Mouse (Mus musculus) MEL (cell line): ENCODE results near the gene Cd36. TPM values are rescaled to one million over a fixed set of nuclear protein-coding genes. Genes with fewer than 3 reads are reported as not detected.

Experiments
- DNase-seq: peaks from one replicate; pipeline ENCODE4 v3.0.0; 2011; ENCODE audit warnings: low read depth, low spot score
- H3K27ac ChIP-seq: 2 replicates; pipeline ENCODE4 v1.5.1; 2012; ENCODE audit warnings: low read depth, mild to moderate bottlenecking, control low read depth, low read length, moderate library complexity; ENCODE audit not compliant: control insufficient read depth
- H3K27me3 ChIP-seq, 2 experiments: fragments of 150-350 bp in 1 of 2; sonication (generic) in 1 of 2; 2 replicates each; pipeline ENCODE4 v1.6.1; 2012; ENCODE audit warnings: low read length in 2 of 2, mild to moderate bottlenecking in 2 of 2, improper control_type of control experiment in 1 of 2, moderate library complexity in 1 of 2; ENCODE audit not compliant: insufficient read depth in 2 of 2, control insufficient read depth in 1 of 2
- H3K36me3 ChIP-seq, 2 experiments: 2 replicates each; pipeline ENCODE4 v1.6.1; 2012 to 2014; ENCODE audit warnings: low read length in 2 of 2, improper control_type of control experiment in 1 of 2, inconsistent platforms in 1 of 2, mild to moderate bottlenecking in 1 of 2; ENCODE audit not compliant: insufficient read depth in 2 of 2, control insufficient read depth in 1 of 2
- H3K4me1 ChIP-seq, 2 experiments: fragments of 150-350 bp in 1 of 2; sonication (generic) in 1 of 2; 2 replicates each; pipeline ENCODE4 v1.6.1; 2012; ENCODE audit warnings: low read length in 2 of 2, improper control_type of control experiment in 1 of 2, mild to moderate bottlenecking in 1 of 2; ENCODE audit not compliant: insufficient read depth in 2 of 2, control insufficient read depth in 1 of 2
- H3K4me3 ChIP-seq, 2 experiments: fragments of 150-350 bp in 1 of 2; sonication (generic) in 1 of 2; 2 replicates each; pipeline ENCODE4 v1.5.1; 2012; ENCODE audit warnings: low read depth in 2 of 2, low read length in 2 of 2, mild to moderate bottlenecking in 2 of 2, moderate library complexity in 2 of 2, control low read depth in 1 of 2, improper control_type of control experiment in 1 of 2; ENCODE audit not compliant: control insufficient read depth in 1 of 2, insufficient read depth in 1 of 2
- H3K79me2 ChIP-seq: 2 replicates; pipeline ENCODE4 v1.6.1; 2012; ENCODE audit warnings: mild to moderate bottlenecking, low read length, moderate library complexity; ENCODE audit not compliant: control insufficient read depth, poor library complexity, insufficient read depth
- H3K9ac ChIP-seq: 2 replicates; pipeline ENCODE4 v1.6.1; 2012; ENCODE audit warnings: low read depth, mild to moderate bottlenecking, control low read depth, low read length, moderate library complexity; ENCODE audit not compliant: control insufficient read depth, poor library complexity, severe bottlenecking
- H3K9me3 ChIP-seq: fragments of 150-350 bp; sonication (generic); replicated peaks from 2 replicates; pipeline ENCODE4 v1.6.1; 2012; ENCODE audit warnings: mild to moderate bottlenecking, low read length, improper control_type of control experiment, moderate library complexity; ENCODE audit not compliant: insufficient read depth
- CHD1 ChIP-seq: IDR thresholded peaks from 2 replicates; pipeline ENCODE4 v1.6.1; 2012; ENCODE audit warnings: low read depth, mild to moderate bottlenecking, inconsistent platforms, low read length, improper control_type of control experiment
- ELF1 ChIP-seq: IDR thresholded peaks from 2 replicates; pipeline ENCODE4 v1.6.1; 2014; ENCODE audit warnings: low read depth, mild to moderate bottlenecking, inconsistent platforms, low read length, improper control_type of control experiment, moderate library complexity
- ETS1 ChIP-seq: IDR thresholded peaks from 2 replicates; pipeline ENCODE4 v1.6.1; 2012; ENCODE audit warnings: low read depth, mild to moderate bottlenecking, inconsistent platforms, low read length, improper control_type of control experiment, moderate library complexity
- GABPA ChIP-seq: IDR thresholded peaks from 2 replicates; pipeline ENCODE4 v1.6.1; 2012; ENCODE audit warnings: low read depth, mild to moderate bottlenecking, inconsistent platforms, low read length, improper control_type of control experiment, moderate library complexity
- GATA1 ChIP-seq: IDR thresholded peaks from 2 replicates; pipeline ENCODE4 v1.6.1; 2011; ENCODE audit warnings: low read depth, low read length, improper control_type of control experiment
- HCFC1 ChIP-seq: IDR thresholded peaks from 2 replicates; pipeline ENCODE4 v1.6.1; 2012; ENCODE audit warnings: low read depth, mild to moderate bottlenecking, inconsistent platforms, low read length, improper control_type of control experiment, moderate library complexity
- KAT2A ChIP-seq: conservative IDR thresholded peaks from 2 replicates; pipeline ENCODE4 v1.6.1; 2012; ENCODE audit warnings: low read depth, low read length, improper control_type of control experiment, inconsistent platforms
- MAFK ChIP-seq: IDR thresholded peaks from 2 replicates; pipeline ENCODE4 v1.6.1; 2011; ENCODE audit warnings: low read depth, mild to moderate bottlenecking, low read length, improper control_type of control experiment, borderline replicate concordance
- MAX ChIP-seq: IDR thresholded peaks from 2 replicates; pipeline ENCODE4 v1.6.1; 2011; ENCODE audit warnings: low read length, improper control_type of control experiment
- MEF2A ChIP-seq: IDR thresholded peaks from 2 replicates; pipeline ENCODE4 v1.6.1; 2014; ENCODE audit warnings: low read depth, mild to moderate bottlenecking, inconsistent platforms, low read length, improper control_type of control experiment; ENCODE audit not compliant: poor library complexity, insufficient replicate concordance, severe bottlenecking; ENCODE audit errors: extremely low read depth
- NRF1 ChIP-seq: IDR thresholded peaks from 2 replicates; pipeline ENCODE4 v1.6.1; 2014; ENCODE audit warnings: low read depth, mild to moderate bottlenecking, inconsistent platforms, low read length, improper control_type of control experiment, moderate library complexity; ENCODE audit not compliant: poor library complexity, insufficient read depth, severe bottlenecking
- POLR2A ChIP-seq, 2 experiments: IDR thresholded peaks; 2 replicates each; pipeline ENCODE4 v1.6.1; 2011 to 2012; ENCODE audit warnings: low read length in 2 of 2, mild to moderate bottlenecking in 2 of 2, control low read depth in 1 of 2, improper control_type of control experiment in 1 of 2, low read depth in 1 of 2, moderate library complexity in 1 of 2; ENCODE audit not compliant: control insufficient read depth in 1 of 2, insufficient read depth in 1 of 2, poor library complexity in 1 of 2
- POLR2AphosphoS5 ChIP-seq: IDR thresholded peaks from 2 replicates; pipeline ENCODE4 v1.6.1; 2012; ENCODE audit warnings: low read depth, borderline replicate concordance, mild to moderate bottlenecking, inconsistent platforms, low read length, moderate library complexity, mixed read lengths
- RAD21 ChIP-seq: IDR thresholded peaks from 2 replicates; pipeline ENCODE4 v1.6.1; 2011; ENCODE audit warnings: mild to moderate bottlenecking, low read depth, low read length, improper control_type of control experiment
- TCF12 ChIP-seq: IDR thresholded peaks from 2 replicates; pipeline ENCODE4 v1.6.1; 2014; ENCODE audit warnings: low read depth, mild to moderate bottlenecking, inconsistent platforms, low read length, improper control_type of control experiment, moderate library complexity
- ZKSCAN1 ChIP-seq: IDR thresholded peaks from 2 replicates; pipeline ENCODE4 v1.6.1; 2012; ENCODE audit warnings: low read depth, mild to moderate bottlenecking, inconsistent platforms, low read length, improper control_type of control experiment, moderate library complexity
- ZMIZ1 ChIP-seq: IDR thresholded peaks from 2 replicates; pipeline ENCODE4 v1.6.1; 2012; ENCODE audit warnings: low read depth, mild to moderate bottlenecking, inconsistent platforms, low read length, improper control_type of control experiment, moderate library complexity
- polyA plus RNA-seq, 2 experiments: library from polyadenylated mRNA; stranded (reverse) in 1 of 2; unstranded in 1 of 2; fragments of >175 nt in 1 of 2; fragments of >200 nt in 1 of 2; gene quantifications; 2 replicates each; pipeline versions ENCODE4 v1.2.1 to v1.2.4; 2012; ENCODE audit warnings: low replicate concordance in 2 of 2, low read depth in 1 of 2; ENCODE audit not compliant: insufficient read length in 2 of 2, insufficient read depth in 1 of 2, missing spikeins in 1 of 2
- total RNA-seq: library from RNA; depleted of rRNA; stranded (reverse); fragments of 300-350 nt; gene quantifications from 2 replicates; pipeline ENCODE4 v1.2.3, GENCODE M21; 2012

The Cd36 gene
- total and polyA plus RNA-seq, 3 experiments = 0.07 to 0.19 TPM; not detected in 1

GRCm38 (mm10) chr5:17835302-17836097 is 53.1 kb downstream of the Cd36 start:
- Histone ChIP-seq H3K4me3 (no peak overlapping the region), H3K9me3 (no peaks in the 10 kb centered on the region), H3K36me3 (no peaks in the 10 kb centered on the region), H3K79me2 (no peaks in the 10 kb centered on the region), H3K27ac (no peak overlapping the region), H3K9ac (no peak overlapping the region), H3K27me3 (no peaks in the 10 kb centered on the region), H3K4me1 (no peaks in the 10 kb centered on the region)
- DNase-seq = no peak
- no peak for TF ChIP-seq ZKSCAN1

- TF ChIP-seq POLR2AphosphoS5 = no peak
- no peak for TF ChIP-seq ETS1
- TF ChIP-seq ZKSCAN1 = no peak
- no peak for TF ChIP-seq HCFC1
- no peak for TF ChIP-seq RAD21
- no peak for TF ChIP-seq GATA1
- TF ChIP-seq POLR2A (IDR thresholded peaks at IDR 0.05; ENCODE audit: control insufficient read depth in 1 of 2, insufficient read depth in 1 of 2, low read depth in 1 of 2, low read length in 2 of 2, poor library complexity in 1 of 2) = no peak
- no peak for TF ChIP-seq TCF12
- no peak for TF ChIP-seq CHD1
- no peak for TF ChIP-seq KAT2A
- TF ChIP-seq, all 39 proteins: peak for 0
- Histone ChIP-seq H3K79me2 (no peaks in the 10 kb centered on the region), H3K4me3 (no peak overlapping the region), H3K27me3 (no peaks in the 10 kb centered on the region), H3K36me3 (no peaks in the 10 kb centered on the region), H3K9ac (no peak overlapping the region), H3K4me1 (no peaks in the 10 kb centered on the region), H3K9me3 (no peaks in the 10 kb centered on the region), H3K27ac (no peak overlapping the region)
- DNase-seq = no peak
Measured at GRCm38 (mm10) chr5:17833797-17834196, 54.8 kb downstream of the Cd36 start.

GRCm38 (mm10) chr5:17830536-17830935 is 58.1 kb downstream of the Cd36 start:
- Histone ChIP-seq H3K36me3 (no peaks in the 10 kb centered on the region), H3K79me2 (no peaks in the 10 kb centered on the region), H3K9ac (no peak overlapping the region), H3K9me3 (no peaks in the 10 kb centered on the region), H3K4me1 (no peaks in the 10 kb centered on the region), H3K27me3 (no peaks in the 10 kb centered on the region), H3K27ac (no peak overlapping the region), H3K4me3 (peak overlapping the region; percentile 36 to 48)
- DNase-seq = no peak
- TF ChIP-seq ZKSCAN1 (no peak), MAFK (no peak), GABPA (no peak), ZMIZ1 (no peak), ETS1 (no peak), POLR2A (IDR thresholded peaks at IDR 0.05; ENCODE audit: control insufficient read depth in 1 of 2, insufficient read depth in 1 of 2, low read depth in 1 of 2, low read length in 2 of 2, poor library complexity in 1 of 2) (no peak), MAX (no peak), ELF1 (no peak), GATA1 (no peak), MEF2A (no peak), NRF1 (no peak)
